Mouse (Mus musculus): Measurements from ENCODE around the gene Gm14632. TPM values are rescaled to one million over a fixed set of nuclear protein-coding genes. Genes with fewer than 3 reads are reported as not detected.
"Not testable (repeated sequence)": the region's sequence is repeated elsewhere in the genome, so short reads cannot be mapped to it uniquely, and the experiment has no call there.

The Gm14632 gene
- polyA plus RNA-seq (2015; fragmentation: Nextera tagmentation; extraction: Ambion mirVana), result not detected in 2 replicates

- not testable (repeated sequence) for H3K27ac ChIP-seq (ENCODE audit: low read length); ATAC-seq
Measured at GRCm38 (mm10) chrX:30329472-30329871, at the start of gene Gm14632. Gene Gm14632, plus strand, starts transcription at chrX:30329772.

More at GRCm38 (mm10) chrX:30329472-30329871, at the start of gene Gm14632:
- not testable (repeated sequence) for H3K4me3 ChIP-seq (ENCODE audit: low read depth, low read length); DNase-seq (ENCODE audit: low spot score); H3K4me1 ChIP-seq (ENCODE audit: insufficient read depth, low read depth, low read length); H3K9ac ChIP-seq (replicated peaks; ENCODE audit: low read depth); H3K9me3 ChIP-seq (ENCODE audit: low read length); H3K4me2 ChIP-seq (replicated peaks; ENCODE audit: low read depth, low read length); H3K36me3 ChIP-seq (ENCODE audit: insufficient read depth, low read length); H3K27me3 ChIP-seq (replicated peaks; ENCODE audit: insufficient read depth, low read length)
- WGBS, result 89% methylated on average over 4 of the region's 7 CpGs

All from lung, postnatal 0 days (tissue).